Mouse (Mus musculus) central nervous system, embryonic 14 days (tissue): ENCODE results near the gene Ift57. TPM values are rescaled to one million over a fixed set of nuclear protein-coding genes. Genes with fewer than 3 reads are reported as not detected.

Experiments
- polyA plus RNA-seq: library from polyadenylated mRNA; depleted of rRNA; stranded (reverse); fragments of >200 nt; gene quantifications from 2 replicates; pipeline ENCODE4 v1.2.3, GENCODE M21; 2012; rRNA removed

Gene Ift57
- polyA plus RNA-seq, result 29.9 and 34.9 TPM in 2 replicates

GRCm38 (mm10) chr16:49698620-49699525 is at the start of gene Ift57:
TSS of gene Ift57 (plus strand) at chr16:49699233.

DNA sequence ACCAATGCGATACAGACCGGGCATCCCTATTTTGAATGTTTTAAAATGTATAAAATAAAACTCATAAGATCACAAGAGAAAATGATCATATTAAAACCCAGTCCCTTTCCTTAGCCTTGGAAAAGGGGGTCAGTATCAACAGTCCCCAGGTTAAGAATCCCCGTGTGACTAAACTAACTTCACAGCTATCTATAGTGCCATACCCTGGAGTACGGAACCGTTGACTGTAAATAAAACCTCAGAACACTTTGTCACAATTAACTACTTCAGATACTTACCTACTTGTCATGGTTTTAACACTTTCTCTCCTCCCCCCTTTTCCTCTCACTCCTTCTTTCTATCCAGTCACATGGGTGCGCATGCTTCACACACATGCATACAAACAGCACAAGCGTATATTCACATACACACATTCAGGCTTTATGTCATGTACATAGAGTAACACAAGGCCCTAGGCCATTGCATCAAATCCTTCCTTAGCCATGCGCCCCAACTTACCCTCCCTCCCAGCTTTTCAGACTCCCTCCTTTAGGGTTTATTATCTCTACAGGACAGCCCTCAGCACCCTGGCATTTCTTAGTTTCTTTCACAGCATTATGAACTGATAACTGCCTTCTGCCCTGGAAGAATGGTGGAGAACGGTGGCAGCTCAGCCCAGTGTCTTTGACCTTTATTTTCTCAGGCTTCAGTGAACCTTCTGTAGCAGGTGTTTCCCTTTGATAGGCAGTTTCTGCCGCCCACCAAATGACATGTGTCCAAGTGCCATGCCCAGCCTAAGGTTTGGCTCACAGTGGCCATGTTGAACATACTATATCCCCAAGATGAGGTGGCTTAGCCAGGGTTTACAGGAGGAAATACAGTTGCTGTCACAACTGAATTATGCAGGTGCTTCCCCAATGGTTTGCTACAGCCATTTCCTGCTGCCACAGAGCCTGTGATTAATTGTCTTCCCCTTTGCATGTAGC is 100.8 kb downstream of the Ift57 start, which contains the start of gene Cd47:
Gene Cd47, plus strand, starts transcription at position 937 of the 965 bp plus-strand sequence.

Other genes with a start within 250 kb of the Ift57 start
- gene Cd47, start 101.3 kb downstream of the Ift57 start, polyA plus RNA-seq, result 44.3 and 45.5 TPM in 2 replicates